Mouse (Mus musculus) heart, embryonic 15.5 days (tissue): Measurements from ENCODE around the gene Hace1. TPM values are rescaled to one million over a fixed set of nuclear protein-coding genes. Genes with fewer than 3 reads are reported as not detected.
"Not testable (repeated sequence)": the region's sequence is repeated elsewhere in the genome, so short reads cannot be mapped to it uniquely, and the experiment has no call there.

ENCODE experiments used
- ATAC-seq: fragments of 200-750 bp; cut with Nextera tagmentation; replicated peaks from 2 replicates; pipeline ENCODE4 v1.8.0; 2017; ENCODE audit warnings: low read depth, moderate TSS enrichment; ENCODE audit not compliant: insufficient number of reproducible peaks, insufficient read depth, low FRiP score
- H3K27ac ChIP-seq: fragments of 300-500 bp; sonication (generic); 2 replicates; pipeline ENCODE4 v1.5.1; 2015; ENCODE audit warnings: mild to moderate bottlenecking, inconsistent platforms
- H3K27me3 ChIP-seq: fragments of 300-500 bp; sonication (generic); 2 replicates; pipeline ENCODE4 v1.6.1; 2015; ENCODE audit warnings: inconsistent platforms
- H3K36me3 ChIP-seq: fragments of 300-500 bp; sonication (generic); 2 replicates; pipeline ENCODE4 v1.6.1; 2015; ENCODE audit warnings: mild to moderate bottlenecking, inconsistent platforms
- H3K4me1 ChIP-seq: fragments of 300-500 bp; sonication (generic); replicated peaks from 2 replicates; pipeline ENCODE4 v1.6.1; 2015; ENCODE audit warnings: inconsistent platforms
- H3K4me2 ChIP-seq: fragments of 300-500 bp; sonication (generic); 2 replicates; pipeline ENCODE4 v1.6.1; 2015; ENCODE audit warnings: inconsistent platforms, mild to moderate bottlenecking, moderate library complexity
- H3K4me3 ChIP-seq: fragments of 300-500 bp; sonication (generic); 2 replicates; pipeline ENCODE4 v1.5.1; 2015; ENCODE audit warnings: mild to moderate bottlenecking, inconsistent platforms
- H3K9ac ChIP-seq: fragments of 300-500 bp; sonication (generic); 2 replicates; pipeline ENCODE4 v1.6.1; 2015; ENCODE audit warnings: mild to moderate bottlenecking, inconsistent platforms
- H3K9me3 ChIP-seq: fragments of 300-500 bp; sonication (generic); replicated peaks from 2 replicates; pipeline ENCODE4 v1.6.1; 2016; ENCODE audit warnings: inconsistent platforms
- WGBS: fragments of 180-500 bp; shearing (Covaris S2); methylation state at CpG from one replicate; pipeline ENCODE4 v1.1.7; 2015; ENCODE audit warnings: mixed read lengths; 5-methylcytosine and 5-hydroxymethylcytosine counted together
- polyA plus RNA-seq: library from polyadenylated mRNA; unstranded; fragments of >200 nt; fragmentation: Nextera tagmentation; extraction: Ambion mirVana; gene quantifications from 2 replicates; pipeline ENCODE4 v1.2.1, GENCODE M21; 2015

Hace1 gene
- 12.5 and 12.9 TPM in 2 replicates for polyA plus RNA-seq

DNA sequence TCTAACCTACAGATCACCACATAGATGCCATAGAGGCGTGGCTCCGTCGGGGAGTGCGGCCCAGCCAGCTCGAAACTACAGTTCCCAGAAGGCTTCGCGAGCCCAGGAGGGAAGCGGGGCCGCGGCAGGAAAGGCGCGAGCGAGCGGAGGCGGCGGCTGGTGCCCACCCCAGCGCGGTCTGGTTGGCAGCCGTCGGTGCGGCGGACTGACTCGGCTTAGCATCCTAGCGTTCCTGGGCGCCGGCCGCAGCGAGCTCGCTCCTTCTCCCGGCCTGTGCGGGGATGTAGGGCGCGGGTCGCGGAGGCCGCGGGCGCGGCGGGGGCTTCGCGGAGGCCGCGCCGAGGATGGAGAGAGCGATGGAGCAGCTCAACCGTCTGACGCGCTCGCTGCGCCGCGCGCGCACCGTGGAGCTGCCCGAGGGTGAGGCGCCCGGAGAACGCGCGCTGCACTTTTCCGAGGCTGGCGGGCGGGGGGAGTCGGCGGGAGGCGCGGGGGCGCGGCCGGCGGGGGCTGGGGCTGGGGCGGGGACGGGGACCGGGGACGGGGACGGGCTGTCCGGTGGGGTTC, at the start of gene Hace1:
Gene Hace1 (plus strand): TSS at position 99 of the 567 bp plus-strand sequence.
- Histone ChIP-seq H3K27ac (peak within 1 kb of the TSS; percentile 91), H3K9ac (peak within 1 kb of the TSS; percentile 68), H3K36me3 (no peaks in the 10 kb centered on the region), H3K4me3 (peak within 1 kb of the TSS; percentile 80), H3K27me3 (no peaks in the 10 kb centered on the region), H3K9me3 (no peaks in the 10 kb centered on the region), H3K4me1 (no peaks in the 10 kb centered on the region), H3K4me2 (peak within 1 kb of the TSS; percentile 83)
- under 1% methylated on average over 77 of the region's 79 CpGs for WGBS
- ATAC-seq = peak; percentile 94

DNA sequence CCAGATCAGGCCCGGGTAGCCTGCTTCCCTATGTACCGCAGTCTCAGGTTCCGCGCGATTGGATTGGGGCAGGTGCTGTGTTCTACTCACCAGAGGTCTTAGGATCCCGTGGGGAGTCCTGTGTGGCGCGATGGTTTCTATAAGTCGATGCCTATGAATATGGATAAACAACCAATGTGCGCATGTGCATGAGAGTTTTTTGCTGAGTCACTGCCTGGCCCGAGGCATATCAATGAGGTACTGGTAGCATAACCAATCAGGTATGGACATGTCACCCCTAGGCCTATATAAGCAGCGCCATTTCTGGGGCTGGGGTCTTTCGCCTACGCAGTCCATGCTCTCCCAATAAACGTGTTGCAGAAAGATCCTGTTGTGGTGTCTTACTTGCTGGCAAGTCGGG, 40.3 kb upstream of the Hace1 start:
- not testable (repeated sequence) for H3K27me3 ChIP-seq, H3K9ac ChIP-seq, H3K9me3 ChIP-seq, H3K4me2 ChIP-seq, ATAC-seq, H3K36me3 ChIP-seq, H3K4me1 ChIP-seq, H3K27ac ChIP-seq, H3K4me3 ChIP-seq
- 90% methylated on average over 16 of the region's 16 CpGs for WGBS

DNA sequence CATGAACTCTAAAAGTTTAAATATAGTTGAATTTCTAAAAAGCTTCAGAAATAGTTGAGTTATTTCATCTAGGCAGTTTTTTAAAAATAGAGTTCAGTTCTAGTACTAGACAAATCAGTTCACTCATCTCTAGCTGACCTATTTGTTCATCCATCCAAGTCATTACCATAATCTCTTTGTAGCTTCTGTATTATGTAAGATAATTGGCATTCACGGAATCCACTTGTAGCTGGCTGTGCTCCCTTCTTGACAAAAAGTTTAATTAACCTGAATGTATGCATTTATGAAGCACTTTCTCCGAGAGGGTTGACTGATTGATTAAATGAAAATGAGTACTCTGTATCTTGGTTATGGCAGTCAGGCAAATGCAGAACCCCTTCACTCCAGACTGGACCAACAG, 34.9 kb upstream of the Hace1 start:
- no peak overlapping the region for H3K4me3 ChIP-seq
- H3K4me2 ChIP-seq = no peak overlapping the region
- no peak overlapping the region for H3K27ac ChIP-seq
- no peak overlapping the region for H3K9ac ChIP-seq
- no peak for ATAC-seq
- H3K9me3 ChIP-seq = no peaks in the 10 kb centered on the region
- 59% methylated on average over 2 of the region's 2 CpGs for WGBS
- H3K4me1 ChIP-seq = no peaks in the 10 kb centered on the region
- no peaks in the 10 kb centered on the region for H3K36me3 ChIP-seq
- no peaks in the 10 kb centered on the region for H3K27me3 ChIP-seq

DNA sequence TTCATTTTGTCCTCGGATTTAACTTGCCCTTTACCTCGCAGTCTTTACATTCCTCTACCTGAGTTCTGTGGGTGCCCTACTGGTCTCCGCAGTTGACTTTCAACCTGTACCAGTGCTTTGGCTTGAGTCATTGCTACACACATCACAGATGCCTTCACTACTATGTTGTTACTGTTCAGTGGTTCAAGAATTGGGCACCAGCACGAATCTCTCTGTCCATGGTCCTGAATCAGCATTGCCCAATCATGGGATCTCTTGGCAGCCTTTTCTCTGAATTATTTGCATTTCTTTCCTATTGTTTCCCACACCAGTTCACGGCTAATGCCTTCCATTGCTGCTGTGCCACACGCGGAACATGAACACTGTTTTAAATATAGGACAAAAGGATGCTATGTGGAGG, 30.8 kb upstream of the Hace1 start:
- H3K27me3 ChIP-seq = no peaks in the 10 kb centered on the region
- no peak overlapping the region for H3K4me3 ChIP-seq
- no peaks in the 10 kb centered on the region for H3K4me1 ChIP-seq
- H3K27ac ChIP-seq = no peak overlapping the region
- no peaks in the 10 kb centered on the region for H3K36me3 ChIP-seq
- 44% methylated on average over 7 of the region's 7 CpGs for WGBS
- no peak overlapping the region for H3K4me2 ChIP-seq
- no peaks in the 10 kb centered on the region for H3K9me3 ChIP-seq
- no peak overlapping the region for H3K9ac ChIP-seq
- ATAC-seq = no peak

DNA sequence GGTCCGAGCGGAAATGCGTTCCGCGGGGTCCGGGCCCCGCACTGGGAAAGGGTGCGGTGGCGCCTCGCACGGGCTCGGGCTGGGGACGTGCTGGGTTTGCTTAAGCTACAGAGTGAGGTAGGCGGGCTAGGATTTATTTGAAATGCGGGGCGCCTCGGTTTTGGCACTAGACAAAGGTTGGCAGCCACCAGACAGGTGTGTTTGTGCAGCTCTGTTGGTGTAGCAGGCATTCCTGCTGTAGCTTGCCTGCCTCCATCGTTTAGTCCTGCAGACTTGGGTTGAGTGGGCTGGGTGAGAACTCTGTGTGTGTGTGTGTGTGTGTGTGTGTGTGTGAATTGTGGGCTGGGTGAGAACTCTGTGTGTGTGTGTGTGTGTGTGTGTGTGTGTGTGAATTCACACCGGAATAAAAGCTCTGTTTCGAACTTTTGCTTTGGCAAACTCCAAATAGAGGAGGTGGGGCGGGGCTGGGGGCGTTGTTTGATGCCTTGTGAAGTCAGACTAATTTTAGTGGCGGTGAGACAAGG, 731 bp downstream of the Hace1 start:
- no peaks in the 10 kb centered on the region for H3K36me3 ChIP-seq
- ATAC-seq = peak; percentile 70
- WGBS = under 1% methylated on average over 23 of the region's 23 CpGs

DNA sequence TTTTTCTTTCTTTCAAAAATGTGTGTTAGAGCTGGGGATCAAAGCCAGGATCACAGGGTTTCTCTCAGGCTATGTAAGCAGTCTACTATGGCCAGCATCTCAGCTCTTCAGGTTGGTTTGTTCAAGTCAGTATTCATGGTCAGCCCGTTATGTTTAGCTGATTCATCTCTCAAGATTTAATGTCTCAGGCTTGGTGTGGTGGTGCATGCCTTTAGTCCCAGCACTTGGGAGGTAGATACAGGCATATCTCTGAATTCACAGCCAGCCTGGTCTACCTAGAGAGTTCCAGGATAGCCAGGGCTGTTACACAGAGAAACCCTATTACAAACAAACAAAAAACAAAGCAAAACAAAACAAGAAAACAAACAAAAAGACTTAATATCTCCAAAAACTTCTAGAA, 5.7 kb downstream of the Hace1 start:
- H3K36me3 ChIP-seq = no peaks in the 10 kb centered on the region
- WGBS = 84% methylated on average over 1 of the region's 1 CpGs
- H3K9me3 ChIP-seq = no peaks in the 10 kb centered on the region
- no peaks in the 10 kb centered on the region for H3K4me1 ChIP-seq
- ATAC-seq = no peak
- no peak overlapping the region for H3K4me3 ChIP-seq
- no peak overlapping the region for H3K9ac ChIP-seq
- H3K4me2 ChIP-seq = no peak overlapping the region
- H3K27ac ChIP-seq = no peak overlapping the region
- no peaks in the 10 kb centered on the region for H3K27me3 ChIP-seq

More for the DNA sequence above, 731 bp downstream of the Hace1 start:
- Histone ChIP-seq H3K9me3 (no peaks in the 10 kb centered on the region), H3K4me3 (peak overlapping the region; percentile 80), H3K27ac (peak overlapping the region; percentile 91), H3K27me3 (no peaks in the 10 kb centered on the region), H3K4me1 (no peaks in the 10 kb centered on the region), H3K9ac (peak overlapping the region; percentile 68), H3K4me2 (peak overlapping the region; percentile 83)

DNA sequence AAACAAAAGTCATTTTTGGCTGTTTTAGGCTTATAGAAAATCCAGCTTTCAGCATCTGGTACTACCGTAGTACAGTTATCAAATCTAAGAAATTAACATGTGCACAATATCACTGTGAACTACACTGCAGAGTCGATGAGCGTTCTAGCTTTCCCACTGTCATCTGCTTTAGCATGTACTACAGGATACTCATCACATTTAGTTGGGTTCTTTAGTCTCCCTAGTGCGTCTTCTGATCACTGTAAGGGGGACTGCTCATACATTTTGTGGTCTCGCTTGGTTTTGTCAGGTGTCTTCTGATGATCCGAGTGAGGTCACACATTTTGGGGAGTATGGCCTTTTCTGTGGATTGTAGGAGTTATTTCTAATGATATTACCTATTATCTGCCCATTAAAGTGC, 6.2 kb downstream of the Hace1 start:
- H3K27ac ChIP-seq = no peak overlapping the region
- H3K4me3 ChIP-seq = no peak overlapping the region
- H3K27me3 ChIP-seq = no peaks in the 10 kb centered on the region
- H3K4me1 ChIP-seq = no peaks in the 10 kb centered on the region
- no peaks in the 10 kb centered on the region for H3K9me3 ChIP-seq
- no peaks in the 10 kb centered on the region for H3K36me3 ChIP-seq
- 87% methylated on average over 6 of the region's 6 CpGs for WGBS
- H3K9ac ChIP-seq = no peak overlapping the region
- H3K4me2 ChIP-seq = no peak overlapping the region
- ATAC-seq = no peak

DNA sequence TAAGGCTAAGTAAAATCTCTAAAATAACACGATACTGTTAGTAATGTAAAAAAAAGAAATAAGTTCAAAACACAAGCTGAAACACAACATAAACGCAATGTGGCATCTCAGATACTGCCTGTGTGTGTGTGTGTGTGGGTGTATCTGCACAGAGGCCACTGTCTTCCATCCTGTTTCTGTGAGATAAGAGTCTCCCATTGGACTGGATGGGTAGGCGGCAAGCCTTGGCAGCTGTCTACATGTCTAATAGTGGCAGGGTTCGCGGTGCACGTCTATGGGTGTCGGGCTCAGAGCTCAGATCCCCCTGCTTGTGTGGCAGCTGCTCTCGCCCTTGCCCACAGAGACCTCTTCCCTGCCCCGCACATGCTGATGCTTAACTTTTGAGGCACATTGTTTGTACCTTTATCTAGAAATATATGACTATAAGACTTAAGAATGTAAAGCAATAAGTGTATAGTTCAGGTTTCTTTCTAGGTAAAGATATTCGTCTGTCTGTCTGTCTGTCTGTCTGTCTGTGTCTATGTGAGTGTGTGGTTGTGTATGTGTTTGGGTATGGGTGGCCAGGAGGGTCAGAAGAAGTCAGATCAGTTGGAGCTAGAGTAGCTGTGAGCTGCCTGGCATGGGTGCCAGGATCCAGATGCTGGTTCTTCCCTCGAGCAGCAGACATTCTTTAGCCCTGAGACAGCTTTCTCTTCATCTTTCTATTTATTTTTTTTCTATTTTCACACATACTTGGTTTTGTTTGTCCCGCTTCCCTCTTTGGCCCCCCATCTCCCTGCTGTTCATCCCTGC, 6.9 kb downstream of the Hace1 start:
- Histone ChIP-seq H3K9me3 (no peaks in the 10 kb centered on the region), H3K36me3 (no peaks in the 10 kb centered on the region), H3K4me1 (no peaks in the 10 kb centered on the region), H3K27ac (no peak overlapping the region), H3K4me3 (no peak overlapping the region), H3K27me3 (no peaks in the 10 kb centered on the region), H3K4me2 (no peak overlapping the region), H3K9ac (no peak overlapping the region)
- no peak for ATAC-seq
- 68% methylated on average over 12 of the region's 12 CpGs for WGBS

DNA sequence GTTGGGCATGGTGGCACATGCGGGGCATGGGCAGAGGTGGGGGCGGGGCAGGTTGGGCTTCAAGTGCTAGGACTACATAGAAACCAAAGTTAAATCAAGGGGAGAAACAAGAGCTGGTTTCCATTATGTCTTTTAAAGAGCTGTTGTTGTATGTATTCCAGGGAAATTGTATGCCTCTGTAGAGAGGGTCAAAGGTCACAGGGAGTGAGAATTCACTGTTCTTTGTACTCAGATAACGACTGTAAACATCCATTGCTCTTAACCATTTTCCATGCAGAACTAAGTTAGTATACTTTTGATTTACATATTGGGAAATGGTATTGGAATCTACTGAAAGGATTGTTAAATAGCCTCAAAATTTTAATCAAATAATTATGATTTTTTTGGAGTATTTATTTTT, 28.2 kb downstream of the Hace1 start:
- Histone ChIP-seq H3K9me3 (no peaks in the 10 kb centered on the region), H3K27ac (no peak overlapping the region), H3K9ac (no peak overlapping the region), H3K4me2 (no peak overlapping the region), H3K36me3 (peaks cover 10% of the 10 kb centered on the region), H3K4me3 (no peak overlapping the region), H3K4me1 (no peaks in the 10 kb centered on the region), H3K27me3 (no peaks in the 10 kb centered on the region)
- WGBS = 83% methylated on average over 3 of the region's 3 CpGs
- no peak for ATAC-seq

DNA sequence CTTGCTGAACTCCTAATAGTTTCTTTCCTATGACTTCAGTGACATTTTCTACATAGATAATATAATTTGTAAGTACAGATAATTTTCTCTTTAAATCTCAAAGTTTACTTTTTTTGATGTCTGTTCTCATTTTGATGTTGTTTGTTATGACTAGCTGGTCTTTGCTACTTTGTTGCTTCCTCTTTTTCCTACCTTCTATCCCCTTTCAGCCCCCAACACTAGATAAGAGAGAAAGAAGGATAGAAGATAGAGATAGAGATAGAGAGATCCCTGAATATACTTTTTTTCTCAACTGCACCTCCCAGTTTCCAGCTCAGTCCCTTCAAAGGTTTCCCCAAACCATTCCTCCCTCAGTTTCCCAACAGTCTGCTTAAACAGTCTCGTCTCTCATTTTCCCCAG, 33.1 kb downstream of the Hace1 start:
- ATAC-seq = no peak
- no peak overlapping the region for H3K4me3 ChIP-seq
- H3K27me3 ChIP-seq = no peaks in the 10 kb centered on the region
- H3K9me3 ChIP-seq = no peaks in the 10 kb centered on the region
- no peak overlapping the region for H3K4me2 ChIP-seq
- H3K4me1 ChIP-seq = no peaks in the 10 kb centered on the region
- 86% methylated on average over 1 of the region's 1 CpGs for WGBS
- peaks cover 10% of the 10 kb centered on the region for H3K36me3 ChIP-seq
- H3K27ac ChIP-seq = no peak overlapping the region
- no peak overlapping the region for H3K9ac ChIP-seq

DNA sequence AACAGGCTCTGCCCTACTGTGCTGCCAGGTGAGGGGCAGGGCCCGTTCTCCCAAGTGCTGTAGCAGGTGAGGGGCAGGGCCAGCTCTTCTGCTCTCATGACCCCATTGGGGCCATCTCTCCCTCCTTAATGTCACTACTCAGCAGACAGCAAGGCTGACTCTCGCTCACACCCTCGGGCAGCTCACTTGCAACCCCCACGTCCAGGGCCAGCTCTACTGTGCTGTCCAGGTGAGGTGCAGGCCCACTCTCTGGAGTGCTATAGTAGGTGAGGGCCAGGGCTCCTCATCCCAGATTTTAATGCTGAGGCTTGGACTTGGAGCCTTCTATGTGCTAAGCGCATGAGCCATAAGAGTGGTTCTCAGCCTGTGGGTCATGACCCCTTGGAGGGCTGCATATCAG, 38.4 kb downstream of the Hace1 start:
- 87% methylated on average over 5 of the region's 5 CpGs for WGBS

DNA sequence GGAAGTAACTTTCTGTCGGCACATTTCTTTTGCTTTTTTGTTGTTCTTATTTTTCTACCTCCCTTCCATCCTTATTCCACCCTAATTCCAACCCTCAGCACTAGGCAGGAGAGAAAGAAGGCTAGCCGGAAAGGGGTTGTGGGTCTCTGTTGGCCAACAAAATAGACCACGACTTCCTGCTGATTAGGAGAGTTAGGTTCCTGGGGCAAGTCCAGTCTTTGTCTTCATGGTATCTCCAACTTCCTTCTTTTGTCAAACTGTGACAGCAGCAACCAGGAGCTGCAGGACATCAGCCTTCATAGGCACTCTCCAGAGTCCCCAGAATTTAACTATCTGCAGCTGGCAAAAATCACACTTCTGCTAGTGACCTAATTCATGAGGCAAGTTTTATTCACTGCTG, 41.4 kb downstream of the Hace1 start:
- no peak for ATAC-seq
- no peak overlapping the region for H3K4me2 ChIP-seq
- H3K9me3 ChIP-seq = no peaks in the 10 kb centered on the region
- no peak overlapping the region for H3K4me3 ChIP-seq
- 55% methylated on average over 3 of the region's 3 CpGs for WGBS
- no peaks in the 10 kb centered on the region for H3K27me3 ChIP-seq
- H3K27ac ChIP-seq = no peak overlapping the region
- H3K4me1 ChIP-seq = no peaks in the 10 kb centered on the region
- no peaks in the 10 kb centered on the region for H3K36me3 ChIP-seq
- H3K9ac ChIP-seq = no peak overlapping the region

More for the DNA sequence above, 38.4 kb downstream of the Hace1 start:
- H3K9ac ChIP-seq = no peak overlapping the region
- H3K36me3 ChIP-seq = no peaks in the 10 kb centered on the region
- H3K27me3 ChIP-seq = no peaks in the 10 kb centered on the region
- no peaks in the 10 kb centered on the region for H3K4me1 ChIP-seq
- no peak overlapping the region for H3K27ac ChIP-seq
- no peaks in the 10 kb centered on the region for H3K9me3 ChIP-seq
- no peak overlapping the region for H3K4me2 ChIP-seq
- no peak for ATAC-seq
- H3K4me3 ChIP-seq = no peak overlapping the region
